In the genomic region with DNA sequence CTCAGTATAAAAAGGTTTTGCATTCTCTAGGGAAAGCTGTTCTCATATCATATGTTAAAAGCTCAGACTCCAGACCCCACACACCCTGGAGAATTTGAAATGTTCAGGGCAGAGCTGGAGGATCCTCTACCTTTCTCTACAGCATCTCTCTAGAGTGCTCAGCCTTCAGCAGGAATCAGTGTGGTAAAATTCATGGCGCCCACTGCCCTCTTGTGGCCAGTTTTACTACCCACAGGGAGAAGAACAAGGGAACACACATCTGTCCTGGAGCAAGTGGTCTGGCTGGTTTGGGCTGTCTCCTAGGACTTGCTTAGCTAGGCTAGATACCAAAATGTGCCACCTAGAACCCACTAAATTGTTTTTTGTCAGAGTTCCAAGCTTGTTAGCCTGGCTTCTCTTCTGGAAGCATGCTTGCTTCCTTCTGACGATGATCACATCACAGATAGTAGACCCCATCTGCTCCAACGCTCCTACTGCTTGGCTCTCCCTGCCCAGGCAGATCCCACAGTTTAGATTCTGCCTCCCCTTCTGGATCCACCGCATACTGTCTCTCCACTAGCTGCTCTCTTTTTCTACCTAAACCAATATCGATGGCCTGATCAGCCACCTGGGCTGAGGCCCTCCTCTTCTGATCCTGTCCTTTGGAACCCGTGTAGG, we compare ENCODE assay signal across 8 mouse cellular contexts. TPM values are rescaled to one million over a fixed set of nuclear protein-coding genes. Genes with fewer than 3 reads are reported as not detected.
DNase-seq lines count a peak whose midpoint lies in the region; ATAC-seq and TF ChIP-seq lines count a peak whose summit lies in the region.

No protein-coding gene starts in this region.

- TF ChIP-seq CTCF in intestine, postnatal 0 days (IDR thresholded peaks at IDR 0.05; ENCODE audit: low read depth): peak; percentile 95
- TF ChIP-seq CTCF in small intestine, adult 2 months (IDR thresholded peaks at IDR 0.05; ENCODE audit: extremely low read depth, insufficient read length, insufficient replicate concordance, low read depth, low read length): peak; percentile 63; the same call in 1 of the 2 replicates

- no peaks in the 10 kb centered on the region for H3K9me3 ChIP-seq in heart, embryonic 12.5 days (replicated peaks)
- H3K9me3 ChIP-seq in intestine, postnatal 0 days (ENCODE audit: control insufficient read depth): no peaks in the 10 kb centered on the region
- no peaks in the 10 kb centered on the region for H3K9me3 ChIP-seq in midbrain, embryonic 12.5 days

- H3K9ac ChIP-seq in heart, embryonic 12.5 days: no peak overlapping the region
- no peak overlapping the region for H3K9ac ChIP-seq in intestine, postnatal 0 days (ENCODE audit: low read depth, low read length)
- H3K9ac ChIP-seq in midbrain, embryonic 12.5 days (replicated peaks): no peak overlapping the region

- intact Hi-C loops in gastrocnemius, postnatal 36 days (cut with DNase I): loop anchor here (1.0 kb wide), 1 partner anchor 470 kb away; no protein-coding TSS in a partner anchor
- intact Hi-C loops in left cerebral cortex, postnatal 36 days (cut with DNase I): loop anchor here (2.0 kb wide), 1 partner anchor 470 kb away; no protein-coding TSS in a partner anchor

- TF ChIP-seq POLR2A in small intestine, adult 2 months (IDR thresholded peaks at IDR 0.05; ENCODE audit: low read depth, low read length): no peak

- H3K4me1 ChIP-seq in heart, embryonic 12.5 days (replicated peaks): no peaks in the 10 kb centered on the region
- no peaks in the 10 kb centered on the region for H3K4me1 ChIP-seq in intestine, postnatal 0 days (replicated peaks; ENCODE audit: control insufficient read depth, insufficient read depth, low read length)
- H3K4me1 ChIP-seq in midbrain, embryonic 12.5 days: no peaks in the 10 kb centered on the region
- H3K4me1 ChIP-seq in small intestine, adult 2 months (ENCODE audit: control insufficient read depth, insufficient read depth, insufficient read length, low read length): no peaks in the 10 kb centered on the region

- no peaks in the 10 kb centered on the region for H3K36me3 ChIP-seq in heart, embryonic 12.5 days
- no peaks in the 10 kb centered on the region for H3K36me3 ChIP-seq in intestine, postnatal 0 days (ENCODE audit: control insufficient read depth, insufficient read depth)
- H3K36me3 ChIP-seq in midbrain, embryonic 12.5 days: no peaks in the 10 kb centered on the region
- H3K36me3 ChIP-seq in small intestine, adult 2 months (ENCODE audit: control insufficient read depth, insufficient read depth, low read length): no peaks in the 10 kb centered on the region

- DNase-seq in heart, adult 11 months: peak; percentile 92
- peak; percentile 83 for DNase-seq in embryo, embryonic 11 days
- peak; percentile 41 to 52 for DNase-seq in gastrocnemius, postnatal 36 days
- peak; percentile 60 to 74 for DNase-seq in left cerebral cortex, postnatal 36 days (ENCODE audit: low spot score in 2 of 2)

- ATAC-seq in heart, embryonic 12.5 days (ENCODE audit: insufficient number of reproducible peaks, low FRiP score): no peak
- ATAC-seq in intestine, postnatal 0 days: 0 out of 2 replicates have a peak, but pooled peaks have one; percentile 59
- peak; percentile 82 for ATAC-seq in midbrain, embryonic 12.5 days (ENCODE audit: low FRiP score, low read depth)

- H3K4me3 ChIP-seq in heart, embryonic 12.5 days: no peak overlapping the region
- no peak overlapping the region for H3K4me3 ChIP-seq in intestine, postnatal 0 days (ENCODE audit: low read depth, low read length)
- no peak overlapping the region for H3K4me3 ChIP-seq in midbrain, embryonic 12.5 days
- H3K4me3 ChIP-seq in small intestine, adult 2 months (ENCODE audit: low read depth, low read length): no peak overlapping the region

- H3K4me2 ChIP-seq in heart, embryonic 12.5 days: no peak overlapping the region
- no peak overlapping the region for H3K4me2 ChIP-seq in intestine, postnatal 0 days (replicated peaks; ENCODE audit: low read depth)
- no peak overlapping the region for H3K4me2 ChIP-seq in midbrain, embryonic 12.5 days (replicated peaks)

- WGBS in heart, embryonic 12.5 days: 54% methylated on average over 6 of the region's 6 CpGs
- 61% methylated on average over 6 of the region's 6 CpGs for WGBS in intestine, postnatal 0 days
- WGBS in midbrain, embryonic 12.5 days: 67% methylated on average over 6 of the region's 6 CpGs
- 56% methylated on average over 6 of the region's 6 CpGs for WGBS in small intestine, adult 2 months

- H3K27me3 ChIP-seq in heart, embryonic 12.5 days (replicated peaks): no peaks in the 10 kb centered on the region
- H3K27me3 ChIP-seq in intestine, postnatal 0 days (replicated peaks; ENCODE audit: control insufficient read depth, insufficient read depth, low read length): no peaks in the 10 kb centered on the region
- H3K27me3 ChIP-seq in midbrain, embryonic 12.5 days: no peaks in the 10 kb centered on the region
- no peaks in the 10 kb centered on the region for H3K27me3 ChIP-seq in small intestine, adult 2 months (ENCODE audit: control insufficient read depth, insufficient read depth, low read length)

- H3K27ac ChIP-seq in heart, embryonic 12.5 days (ENCODE audit: poor library complexity, severe bottlenecking): no peak overlapping the region
- no peak overlapping the region for H3K27ac ChIP-seq in intestine, postnatal 0 days (ENCODE audit: low read depth, low read length)
- no peak overlapping the region for H3K27ac ChIP-seq in midbrain, embryonic 12.5 days (replicated peaks)
- no peak overlapping the region for H3K27ac ChIP-seq in small intestine, adult 2 months (ENCODE audit: insufficient read depth, low read depth, low read length)

RNA-seq across cellular contexts. Expression of a gene that starts 31.3 kb away (rescaled TPM):
- polyA plus RNA-seq in heart, embryonic 12.5 days (2016; fragmentation: Nextera tagmentation; extraction: Ambion mirVana): 17.7 and 18.6 TPM in 2 replicates
- total RNA-seq in gastrocnemius, postnatal 36 days (2021): 10 to 100 TPM in 1 of 2 experiments, 1 to 10 TPM in 1; 8.4 to 10.1 TPM
- 13.4 and 14.1 TPM in 2 replicates for polyA plus RNA-seq in intestine, postnatal 0 days (2015; fragmentation: Nextera tagmentation; extraction: Ambion mirVana)
- 10 to 100 TPM; 13.0 to 13.4 TPM for total RNA-seq in left cerebral cortex, postnatal 36 days (2021)
- polyA plus RNA-seq in midbrain, embryonic 12.5 days (2016; fragmentation: Nextera tagmentation; extraction: Ambion mirVana): 5.8 and 6.3 TPM in 2 replicates
- polyA plus RNA-seq in small intestine, adult 2 months (2012; rRNA removed): 0.53 TPM in 2 replicates
